Mouse (Mus musculus) liver, embryonic 14.5 days (tissue): Measurements from ENCODE around the gene Nolc1. TPM values are rescaled to one million over a fixed set of nuclear protein-coding genes. Genes with fewer than 3 reads are reported as not detected.

ENCODE experiments used
- ATAC-seq: fragments of 200-750 bp; cut with Nextera tagmentation; 2 replicates; pipeline ENCODE4 v1.8.0; 2017; ENCODE audit warnings: moderate number of reproducible peaks, mild to moderate bottlenecking, moderate library complexity; ENCODE audit not compliant: insufficient read depth
- DNase-seq, 3 experiments: peaks; one replicate each; pipeline ENCODE4 v3.0.0-alpha.2; 2012 to 2013; ENCODE audit warnings: low read depth in 3 of 3, low spot score in 3 of 3
- H3K27ac ChIP-seq: fragments of 300-500 bp; sonication (generic); 2 replicates; pipeline ENCODE4 v1.5.1; 2014; ENCODE audit warnings: moderate library complexity, mild to moderate bottlenecking, control low read depth, inconsistent platforms
- H3K27me3 ChIP-seq: fragments of 300-500 bp; sonication (generic); 2 replicates; pipeline ENCODE4 v1.6.1; 2014; ENCODE audit warnings: mild to moderate bottlenecking, low read length, moderate library complexity; ENCODE audit not compliant: control insufficient read depth, insufficient read depth
- H3K36me3 ChIP-seq: fragments of 300-500 bp; sonication (generic); replicated peaks from 2 replicates; pipeline ENCODE4 v1.6.1; 2014; ENCODE audit warnings: low read depth; ENCODE audit not compliant: control insufficient read depth, insufficient read depth
- H3K4me1 ChIP-seq, 2 experiments: fragments of 200-500 bp in 1 of 2; fragments of 300-500 bp in 1 of 2; sonication (generic) in 1 of 2; replicated peaks; 2 replicates each; pipeline ENCODE4 v1.6.1; 2012 to 2014; ENCODE audit warnings: antibody characterized with exemption in 1 of 2, inconsistent platforms in 1 of 2, low read length in 1 of 2; ENCODE audit not compliant: control insufficient read depth in 2 of 2, insufficient read depth in 2 of 2
- H3K4me2 ChIP-seq: fragments of 300-500 bp; sonication (generic); 2 replicates; pipeline ENCODE4 v1.6.1; 2014; ENCODE audit warnings: low read depth, mild to moderate bottlenecking, control low read depth, moderate library complexity
- H3K4me3 ChIP-seq, 2 experiments: fragments of 200-500 bp in 1 of 2; fragments of 300-500 bp in 1 of 2; sonication (generic) in 1 of 2; 2 replicates each; pipeline ENCODE4 v1.5.1; 2012 to 2014; ENCODE audit warnings: low read depth in 2 of 2, low read length in 2 of 2, mild to moderate bottlenecking in 2 of 2, control low read depth in 1 of 2, inconsistent platforms in 1 of 2, moderate library complexity in 1 of 2; ENCODE audit not compliant: insufficient read depth in 1 of 2
- H3K9ac ChIP-seq: fragments of 300-500 bp; sonication (generic); replicated peaks from 2 replicates; pipeline ENCODE4 v1.6.1; 2014; ENCODE audit warnings: mild to moderate bottlenecking, control low read depth, moderate library complexity
- H3K9me3 ChIP-seq: fragments of 300-500 bp; sonication (generic); 2 replicates; pipeline ENCODE4 v1.6.1; 2016; ENCODE audit warnings: low read length, mixed read lengths; ENCODE audit not compliant: control insufficient read depth
- CTCF ChIP-seq: IDR thresholded peaks from 2 replicates; pipeline ENCODE4 v1.5.1; 2016; ENCODE audit warnings: antibody characterized with exemption, low read depth, control low read depth
- EP300 ChIP-seq: IDR thresholded peaks from 2 replicates; pipeline ENCODE4 v1.6.1; 2016; ENCODE audit warnings: antibody characterized with exemption, low read depth
- WGBS: fragments of 180-500 bp; shearing (Covaris S2); extraction: QIAGEN DNeasy Blood & Tissue Kit; methylation state at CpG from one replicate; pipeline ENCODE4 v1.1.7; 2014; ENCODE audit not compliant: insufficient replicate concordance; 5-methylcytosine and 5-hydroxymethylcytosine counted together
- polyA plus RNA-seq, 2 experiments: library from polyadenylated mRNA; depleted of rRNA in 1 of 2; stranded (reverse) in 1 of 2; unstranded in 1 of 2; fragments of >200 nt; fragmentation: Nextera tagmentation in 1 of 2; extraction: Ambion mirVana in 1 of 2; gene quantifications; 2 replicates each; pipeline versions ENCODE4 v1.2.1 to v1.2.3; 2012 to 2014

The Nolc1 gene
- polyA plus RNA-seq, 2 experiments = 55.0 to 63.9 TPM

DNA sequence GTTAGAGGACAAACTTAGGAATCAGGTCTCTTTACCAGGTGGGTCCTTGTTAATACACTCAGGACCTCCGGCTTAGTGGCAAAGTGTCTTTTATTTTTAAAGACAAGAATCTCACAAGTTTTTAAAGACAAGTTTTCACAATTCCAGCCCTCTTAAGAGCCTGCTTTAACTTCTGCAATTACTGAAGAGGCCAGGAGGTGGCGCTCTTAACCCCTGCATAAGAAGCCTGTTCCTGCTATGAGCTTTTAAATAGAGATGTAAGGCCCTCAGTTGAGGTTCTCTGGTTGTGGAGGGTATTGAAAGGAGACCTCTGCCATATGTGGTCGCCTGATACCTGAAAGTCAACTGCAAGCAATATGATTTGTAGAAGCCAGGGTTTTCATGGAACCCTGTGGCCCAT lies 10.7 kb downstream of the Nolc1 start:
- Histone ChIP-seq H3K36me3 (peaks cover 40% of the 10 kb centered on the region), H3K27me3 (no peaks in the 10 kb centered on the region), H3K27ac (no peak overlapping the region), H3K9me3 (no peaks in the 10 kb centered on the region), H3K4me3 (no peak overlapping the region), H3K4me2 (no peak overlapping the region), H3K4me1 (no peaks in the 10 kb centered on the region; a peak in 1 of 4 replicates), H3K9ac (no peak overlapping the region)
- 34% methylated on average over 3 of the region's 3 CpGs for WGBS
- ATAC-seq (no peak), DNase-seq (peak; percentile 54 to 62 (median 54))
- peak; percentile 79 for TF ChIP-seq CTCF
- TF ChIP-seq EP300 = no peak

DNA sequence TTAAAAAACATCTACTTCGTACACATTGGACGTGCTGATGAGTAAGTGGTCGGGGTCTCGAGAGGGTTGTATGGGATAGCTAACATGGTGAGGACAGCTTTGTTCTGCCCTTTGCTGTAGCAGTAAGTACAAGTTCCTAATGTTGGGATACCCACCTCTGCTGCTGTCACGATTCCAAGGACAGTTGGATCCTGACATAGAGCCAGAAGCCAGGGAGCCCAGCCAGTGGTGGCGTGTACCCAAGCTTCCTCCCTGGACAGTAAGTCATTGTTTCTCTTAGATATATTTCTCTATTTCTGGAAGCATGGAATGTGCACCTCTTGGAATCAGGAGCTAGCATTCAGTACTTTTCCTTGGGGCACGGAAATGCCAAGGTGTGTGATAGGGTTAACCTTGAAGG lies 12.2 kb downstream of the Nolc1 start:
- Histone ChIP-seq H3K4me1 (no peaks in the 10 kb centered on the region; a peak in 1 of 4 replicates), H3K4me3 (no peak overlapping the region), H3K9me3 (no peaks in the 10 kb centered on the region), H3K27ac (no peak overlapping the region), H3K4me2 (no peak overlapping the region), H3K36me3 (peaks cover 24% of the 10 kb centered on the region), H3K9ac (no peak overlapping the region), H3K27me3 (no peaks in the 10 kb centered on the region)
- WGBS = 76% methylated on average over 7 of the region's 7 CpGs
- TF ChIP-seq EP300 (no peak), CTCF (no peak)
- DNase-seq (no peak), ATAC-seq (no peak)

DNA sequence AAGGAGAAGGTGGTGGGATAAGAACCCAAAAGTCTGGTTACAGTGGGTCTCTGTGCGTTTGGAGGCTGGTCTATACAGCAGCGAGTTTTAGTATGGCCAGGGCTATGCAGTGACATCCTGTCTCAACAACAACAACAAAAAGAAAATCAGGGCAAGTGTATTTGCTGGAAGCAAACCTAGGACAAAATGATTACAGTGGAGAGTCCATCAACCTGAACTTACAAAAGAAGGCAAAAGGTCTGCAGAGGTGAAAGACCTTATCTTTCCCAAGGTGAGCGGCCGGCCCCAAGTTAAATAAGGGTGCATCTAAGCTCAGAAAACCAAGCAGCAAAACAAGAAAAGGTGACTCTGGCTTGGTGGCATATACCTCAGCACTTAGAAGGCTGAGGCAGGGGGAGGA lies 16.0 kb downstream of the Nolc1 start:
- Histone ChIP-seq H3K4me2 (no peak overlapping the region), H3K9ac (no peak overlapping the region), H3K36me3 (no peaks in the 10 kb centered on the region), H3K27me3 (no peaks in the 10 kb centered on the region), H3K4me3 (no peak overlapping the region), H3K9me3 (no peaks in the 10 kb centered on the region), H3K27ac (no peak overlapping the region), H3K4me1 (no peaks in the 10 kb centered on the region; a peak in 1 of 4 replicates)
- WGBS = 75% methylated on average over 4 of the region's 4 CpGs
- ATAC-seq (no peak), DNase-seq (no peak)
- TF ChIP-seq EP300 = no peak
- no peak for TF ChIP-seq CTCF

DNA sequence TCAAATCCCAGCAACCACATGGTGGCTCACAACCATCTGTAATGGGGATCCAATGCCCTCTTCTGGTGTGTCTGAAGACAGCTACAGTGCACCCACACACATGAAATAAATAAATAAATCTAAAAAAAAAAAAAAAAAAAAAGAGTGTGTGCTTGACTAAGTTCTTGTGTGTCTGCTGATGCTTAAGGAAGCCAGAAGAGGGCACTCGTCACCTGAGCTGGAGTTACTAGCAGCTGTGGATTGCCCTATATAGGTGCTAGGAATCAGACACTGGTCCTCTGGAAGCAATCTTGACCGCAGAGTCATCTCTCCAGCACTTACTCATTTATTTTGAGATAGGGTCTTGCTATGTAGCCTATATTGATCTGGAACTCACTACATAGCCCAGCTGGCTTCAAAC lies 18.5 kb downstream of the Nolc1 start:
- TF ChIP-seq CTCF = no peak
- no peak for TF ChIP-seq EP300
- DNase-seq (no peak), ATAC-seq (no peak)
- Histone ChIP-seq H3K9ac (no peak overlapping the region), H3K4me2 (no peak overlapping the region), H3K9me3 (no peaks in the 10 kb centered on the region), H3K27me3 (no peaks in the 10 kb centered on the region), H3K27ac (no peak overlapping the region), H3K4me1 (no peaks in the 10 kb centered on the region), H3K4me3 (no peak overlapping the region), H3K36me3 (no peaks in the 10 kb centered on the region)
- WGBS = 71% methylated on average over 2 of the region's 2 CpGs

DNA sequence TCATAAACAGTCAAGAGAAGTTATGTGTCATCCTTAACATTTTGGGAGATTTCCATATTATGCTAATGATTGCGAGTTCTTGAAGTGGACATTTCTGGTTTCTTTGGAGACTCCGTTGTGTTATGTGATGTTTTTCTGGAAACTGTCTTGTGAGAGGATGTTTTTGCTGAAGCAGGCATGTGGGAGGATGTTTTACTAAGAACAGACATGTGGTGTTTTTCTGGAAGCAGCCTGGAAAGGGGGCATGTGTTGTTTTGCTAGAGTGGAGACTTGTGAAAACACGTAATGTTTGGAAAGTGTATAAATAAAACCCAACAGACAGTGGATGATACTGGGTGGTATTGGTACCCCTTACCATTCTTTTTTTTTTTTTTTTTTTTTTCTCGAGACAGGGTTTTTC lies 19.6 kb downstream of the Nolc1 start:
- Histone ChIP-seq H3K4me3 (no peak overlapping the region), H3K27me3 (no peaks in the 10 kb centered on the region), H3K9ac (no peak overlapping the region), H3K9me3 (no peaks in the 10 kb centered on the region), H3K4me1 (no peaks in the 10 kb centered on the region), H3K36me3 (no peaks in the 10 kb centered on the region), H3K27ac (no peak overlapping the region), H3K4me2 (no peak overlapping the region)
- no peak for TF ChIP-seq EP300
- no peak for TF ChIP-seq CTCF
- WGBS = 73% methylated on average over 3 of the region's 4 CpGs
- DNase-seq (no peak), ATAC-seq (no peak)
